In genomic region chr11:76033836-76034235, GRCm38 (mm10) we compare ENCODE assay signal across 26 mouse cellular contexts. TPM values are rescaled to one million over a fixed set of nuclear protein-coding genes. Genes with fewer than 3 reads are reported as not detected.
DNase-seq lines count a peak whose midpoint lies in the region; ATAC-seq lines count a peak whose summit lies in the region.
"Had no signal": no experiment of that assay in that cellular context is flagged by ENCODE, and none has a peak within 500 bp of the region (broad histone marks: within the 10 kb centered on the region; RNA-seq: fewer than 3 reads in every experiment).

No protein-coding gene starts in this region.

- no peak overlapping the region for H3K27ac ChIP-seq in neural tube, embryonic 15.5 days (replicated peaks)
- H3K27ac ChIP-seq: forebrain, embryonic 13.5 days; hindbrain, embryonic 15.5 days; kidney, postnatal 0 days; liver, embryonic 13.5 days; midbrain, embryonic 10.5 days; stomach, embryonic 15.5 days had no signal

- no peaks in the 10 kb centered on the region for H3K36me3 ChIP-seq in neural tube, embryonic 15.5 days
- H3K36me3 ChIP-seq: hindbrain, embryonic 15.5 days; liver, embryonic 13.5 days; midbrain, embryonic 10.5 days; stomach, embryonic 15.5 days had no signal

- no peaks in the 10 kb centered on the region for H3K9me3 ChIP-seq in neural tube, embryonic 15.5 days (replicated peaks)
- H3K9me3 ChIP-seq: forebrain, embryonic 13.5 days; hindbrain, embryonic 15.5 days; liver, embryonic 13.5 days; midbrain, embryonic 10.5 days; stomach, embryonic 15.5 days had no signal

- 46% methylated on average over 4 of the region's 4 CpGs for WGBS in neural tube, embryonic 15.5 days

- H3K4me3 ChIP-seq in neural tube, embryonic 15.5 days (replicated peaks) = no peak overlapping the region
- H3K4me3 ChIP-seq: forebrain, embryonic 13.5 days; hindbrain, embryonic 15.5 days; liver, embryonic 13.5 days; midbrain, embryonic 10.5 days; stomach, embryonic 15.5 days had no signal

- peak; percentile 88 for ATAC-seq in frontal cortex, adult (ENCODE audit: low TSS enrichment)
- no peak for ATAC-seq in neural tube, embryonic 15.5 days (ENCODE audit: low FRiP score)
- ATAC-seq: CD4-positive, CD25-positive, alpha-beta regulatory T cell, adult 4 months; forebrain, embryonic 13.5 days; midbrain, embryonic 16.5 days had no signal

- no peak overlapping the region for H3K9ac ChIP-seq in neural tube, embryonic 15.5 days (replicated peaks)
- H3K9ac ChIP-seq: forebrain, embryonic 13.5 days; hindbrain, embryonic 15.5 days; liver, embryonic 13.5 days; stomach, embryonic 15.5 days had no signal

- H3K27me3 ChIP-seq in neural tube, embryonic 15.5 days (replicated peaks) = no peaks in the 10 kb centered on the region; the same call in 1 of the 2 replicates
- H3K27me3 ChIP-seq: stomach, embryonic 15.5 days had no signal

- DNase-seq in frontal cortex, adult 2 months (ENCODE audit: extremely low spot score in 1 of 2, low spot score in 1 of 2) = no peak
- DNase-seq in lung, adult 18-20 months = peak; percentile 20 to 31
- no peak for DNase-seq in lung, postnatal 10 days
- peak; percentile 50 for DNase-seq in c-Kit-positive CD71-negative TER-119-negative erythroid progenitor cells, embryonic 14.5 days (ENCODE audit: low read depth)
- peak; percentile 56 to 62 for DNase-seq in monocyte, adult 2 months (ENCODE audit: low read depth in 1 of 2, low spot score in 2 of 2)
- no peak for DNase-seq in gastrocnemius, postnatal 10 days
- DNase-seq: adrenal gland, postnatal 14 days; cerebellum, adult 18-20 months; cerebellum, postnatal 36 days; heart, adult 11 months; heart, postnatal 36 days; kidney, adult 2 months; liver, embryonic 13.5 days; right cerebral cortex, postnatal 4 days; thymus, adult 18-20 months; thymus, postnatal 36 days had no signal

- no peaks in the 10 kb centered on the region for H3K4me1 ChIP-seq in neural tube, embryonic 15.5 days
- H3K4me1 ChIP-seq: forebrain, embryonic 13.5 days; hindbrain, embryonic 15.5 days; liver, embryonic 13.5 days; stomach, embryonic 15.5 days had no signal

- no peak overlapping the region for H3K4me2 ChIP-seq in neural tube, embryonic 15.5 days
- H3K4me2 ChIP-seq: forebrain, embryonic 13.5 days; hindbrain, embryonic 15.5 days; liver, embryonic 13.5 days; stomach, embryonic 15.5 days had no signal

RNA-seq across cellular contexts. Expression of gene Rflnb, which starts 6.3 kb away (rescaled TPM):
- 8.4 and 10.6 TPM in 2 replicates for polyA plus RNA-seq in frontal cortex, adult 2 months (2012; rRNA removed)
- 10 to 100 TPM; 58.8 to 66.8 TPM for total RNA-seq in gastrocnemius, postnatal 10 days (2021)
- polyA plus RNA-seq in neural tube, embryonic 15.5 days (2015; fragmentation: Nextera tagmentation; extraction: Ambion mirVana) = 12.6 and 19.1 TPM in 2 replicates

RNA-seq across cellular contexts. Expression of gene 1700016K19Rik, which starts 34.1 kb away (rescaled TPM):
- polyA plus RNA-seq in frontal cortex, adult 2 months (2012; rRNA removed) = 8.4 and 9.1 TPM in 2 replicates
- total RNA-seq in gastrocnemius, postnatal 10 days (2021) = not detected
- polyA plus RNA-seq in neural tube, embryonic 15.5 days (2015; fragmentation: Nextera tagmentation; extraction: Ambion mirVana) = 2.9 and 3.3 TPM in 2 replicates
- total RNA-seq: adrenal gland, postnatal 14 days; gastrocnemius, adult 8-10 months; heart, postnatal 36 days had no signal
- polyA plus RNA-seq: CD4-positive, CD25-positive, alpha-beta regulatory T cell, adult 4 months; liver, embryonic 13.5 days had no signal

Comparison
In these comparisons a context has a peak if more than half of its experiments do, and no peak if none do; other contexts are left out.
1. DNase-seq: peak in lung, adult 18-20 months (2 of 2), c-Kit-positive CD71-negative TER-119-negative erythroid progenitor cells, embryonic 14.5 days (single experiment) and monocyte, adult 2 months (2 of 2); none in frontal cortex, adult 2 months (0 of 2), lung, postnatal 10 days (single experiment) and gastrocnemius, postnatal 10 days (single experiment).